Mouse (Mus musculus): Measurements from ENCODE around the gene Tada1. TPM values are rescaled to one million over a fixed set of nuclear protein-coding genes. Genes with fewer than 3 reads are reported as not detected.

Gene Tada1
- polyA plus RNA-seq, 1 experiment from 2014 or later = 30.6 TPM

- ATAC-seq (ENCODE audit: extremely low read depth, insufficient number of reproducible peaks, low FRiP score, low TSS enrichment) = no peak
- WGBS = 25% methylated on average over 14 of the region's 14 CpGs
- no peaks in the 10 kb centered on the region for H3K9me3 ChIP-seq
Measured at GRCm38 (mm10) chr1:166360157-166360855, 18.6 kb upstream of the Tada1 start.

GRCm38 (mm10) chr1:166360896-166361295, 18.0 kb upstream of the Tada1 start:
- no peaks in the 10 kb centered on the region for H3K36me3 ChIP-seq
- no peaks in the 10 kb centered on the region for H3K9me3 ChIP-seq
- 64% methylated on average over 5 of the region's 5 CpGs for WGBS
- H3K27me3 ChIP-seq (replicated peaks) = peaks cover 2% of the 10 kb centered on the region; the same call in 1 of the 2 replicates
- H3K9ac ChIP-seq = no peak overlapping the region
- ATAC-seq (ENCODE audit: extremely low read depth, insufficient number of reproducible peaks, low FRiP score, low TSS enrichment) = no peak
- no peaks in the 10 kb centered on the region for H3K4me1 ChIP-seq
- H3K4me2 ChIP-seq = no peak overlapping the region
- H3K4me3 ChIP-seq = no peak overlapping the region
- no peak overlapping the region for H3K27ac ChIP-seq (replicated peaks)

More at GRCm38 (mm10) chr1:166360157-166360855, 18.6 kb upstream of the Tada1 start:
- H3K4me2 ChIP-seq = no peak overlapping the region
- no peak overlapping the region for H3K4me3 ChIP-seq
- no peak overlapping the region for H3K27ac ChIP-seq (replicated peaks)
- no peak overlapping the region for H3K9ac ChIP-seq
- peaks cover 2% of the 10 kb centered on the region; the same call in 1 of the 2 replicates for H3K27me3 ChIP-seq (replicated peaks)
- H3K36me3 ChIP-seq = no peaks in the 10 kb centered on the region
- no peaks in the 10 kb centered on the region for H3K4me1 ChIP-seq

- Histone ChIP-seq H3K4me3 (no peak overlapping the region), H3K27me3 (replicated peaks) (peaks cover 2% of the 10 kb centered on the region; the same call in 1 of the 2 replicates), H3K9ac (no peak overlapping the region), H3K4me2 (no peak overlapping the region), H3K9me3 (no peaks in the 10 kb centered on the region), H3K36me3 (no peaks in the 10 kb centered on the region), H3K27ac (replicated peaks) (no peak overlapping the region), H3K4me1 (no peaks in the 10 kb centered on the region)
- ATAC-seq (ENCODE audit: extremely low read depth, insufficient number of reproducible peaks, low FRiP score, low TSS enrichment) = no peak
- WGBS = 61% methylated on average over 3 of the region's 3 CpGs
Measured at GRCm38 (mm10) chr1:166361842-166362241, 17.1 kb upstream of the Tada1 start.

GRCm38 (mm10) chr1:166362659-166363058, 16.2 kb upstream of the Tada1 start:
- H3K4me3 ChIP-seq = no peak overlapping the region

GRCm38 (mm10) chr1:166363122-166363521, 15.8 kb upstream of the Tada1 start:
- no peak for ATAC-seq (ENCODE audit: extremely low read depth, insufficient number of reproducible peaks, low FRiP score, low TSS enrichment)
- Histone ChIP-seq H3K27ac (replicated peaks) (no peak overlapping the region), H3K4me2 (no peak overlapping the region), H3K9ac (no peak overlapping the region), H3K9me3 (no peaks in the 10 kb centered on the region), H3K36me3 (no peaks in the 10 kb centered on the region), H3K4me1 (no peaks in the 10 kb centered on the region), H3K27me3 (replicated peaks) (peaks cover 2% of the 10 kb centered on the region; the same call in 1 of the 2 replicates), H3K4me3 (no peak overlapping the region)

More at GRCm38 (mm10) chr1:166362659-166363058, 16.2 kb upstream of the Tada1 start:
- Histone ChIP-seq H3K4me2 (no peak overlapping the region), H3K9ac (no peak overlapping the region), H3K4me1 (no peaks in the 10 kb centered on the region), H3K27ac (replicated peaks) (no peak overlapping the region), H3K9me3 (no peaks in the 10 kb centered on the region), H3K27me3 (replicated peaks) (peaks cover 2% of the 10 kb centered on the region; the same call in 1 of the 2 replicates), H3K36me3 (no peaks in the 10 kb centered on the region)
- WGBS = 77% methylated on average over 3 of the region's 3 CpGs
- ATAC-seq (ENCODE audit: extremely low read depth, insufficient number of reproducible peaks, low FRiP score, low TSS enrichment) = no peak

- H3K9me3 ChIP-seq = no peaks in the 10 kb centered on the region
- no peak overlapping the region for H3K9ac ChIP-seq
- H3K4me3 ChIP-seq = no peak overlapping the region
- peaks cover 3% of the 10 kb centered on the region; the same call in 1 of the 2 replicates for H3K36me3 ChIP-seq
- no peak overlapping the region for H3K27ac ChIP-seq (replicated peaks)
- H3K27me3 ChIP-seq (replicated peaks) = no peaks in the 10 kb centered on the region
- no peak for ATAC-seq (ENCODE audit: extremely low read depth, insufficient number of reproducible peaks, low FRiP score, low TSS enrichment)
- peaks cover 26% of the 10 kb centered on the region for H3K4me1 ChIP-seq
- WGBS = 83% methylated on average over 6 of the region's 6 CpGs
- no peak overlapping the region for H3K4me2 ChIP-seq
Measured at GRCm38 (mm10) chr1:166377171-166377570, 1.7 kb upstream of the Tada1 start.

GRCm38 (mm10) chr1:166378431-166379012, 375 bp upstream of the Tada1 start:
- Histone ChIP-seq H3K9ac (peak overlapping the region; percentile 83), H3K9me3 (no peaks in the 10 kb centered on the region), H3K4me2 (peak overlapping the region; percentile 80), H3K4me3 (peak overlapping the region; percentile 97), H3K4me1 (peaks cover 26% of the 10 kb centered on the region), H3K36me3 (peaks cover 16% of the 10 kb centered on the region), H3K27ac (replicated peaks) (peak overlapping the region; percentile 94), H3K27me3 (replicated peaks) (no peaks in the 10 kb centered on the region)
- no peak; the same call in 1 of the 2 replicates for ATAC-seq (ENCODE audit: extremely low read depth, insufficient number of reproducible peaks, low FRiP score, low TSS enrichment)
- WGBS = 5% methylated on average over 21 of the region's 21 CpGs

- peak overlapping the region; percentile 94 for H3K27ac ChIP-seq (replicated peaks)
- peak; percentile 8; the same call in 1 of the 2 replicates for ATAC-seq (ENCODE audit: extremely low read depth, insufficient number of reproducible peaks, low FRiP score, low TSS enrichment)
- WGBS = under 1% methylated on average over 36 of the region's 41 CpGs
Measured at GRCm38 (mm10) chr1:166379630-166380231, 834 bp downstream of the Tada1 start.

GRCm38 (mm10) chr1:166381336-166381735, 2.4 kb downstream of the Tada1 start:
- H3K27me3 ChIP-seq (replicated peaks) = no peaks in the 10 kb centered on the region
- peaks cover 44% of the 10 kb centered on the region for H3K36me3 ChIP-seq
- no peak overlapping the region for H3K27ac ChIP-seq (replicated peaks)
- WGBS = 72% methylated on average over 10 of the region's 10 CpGs
- H3K4me1 ChIP-seq = peaks cover 26% of the 10 kb centered on the region
- H3K4me3 ChIP-seq = no peak overlapping the region
- peak overlapping the region; percentile 99 for H3K9ac ChIP-seq
- H3K9me3 ChIP-seq = no peaks in the 10 kb centered on the region
- H3K4me2 ChIP-seq = peak overlapping the region; percentile 80
- no peak for ATAC-seq (ENCODE audit: extremely low read depth, insufficient number of reproducible peaks, low FRiP score, low TSS enrichment)

More at GRCm38 (mm10) chr1:166379630-166380231, 834 bp downstream of the Tada1 start:
- Histone ChIP-seq H3K27me3 (replicated peaks) (no peaks in the 10 kb centered on the region), H3K9me3 (no peaks in the 10 kb centered on the region), H3K4me2 (peak overlapping the region; percentile 80), H3K4me3 (peak overlapping the region; percentile 97), H3K4me1 (peaks cover 26% of the 10 kb centered on the region), H3K36me3 (peaks cover 28% of the 10 kb centered on the region), H3K9ac (peak overlapping the region; percentile 99)

- ATAC-seq (ENCODE audit: extremely low read depth, insufficient number of reproducible peaks, low FRiP score, low TSS enrichment) = no peak
- Histone ChIP-seq H3K9me3 (no peaks in the 10 kb centered on the region), H3K4me2 (peak overlapping the region; percentile 80), H3K27ac (replicated peaks) (no peak overlapping the region), H3K4me1 (peaks cover 26% of the 10 kb centered on the region), H3K9ac (peak overlapping the region; percentile 99; the same call in 1 of the 2 replicates), H3K4me3 (no peak overlapping the region), H3K27me3 (replicated peaks) (no peaks in the 10 kb centered on the region), H3K36me3 (peaks cover 49% of the 10 kb centered on the region)
- 73% methylated on average over 5 of the region's 5 CpGs for WGBS
Measured at GRCm38 (mm10) chr1:166381821-166382220, 2.9 kb downstream of the Tada1 start.

GRCm38 (mm10) chr1:166382626-166383025, 3.7 kb downstream of the Tada1 start:
- H3K36me3 ChIP-seq = peaks cover 57% of the 10 kb centered on the region

More at GRCm38 (mm10) chr1:166382626-166383025, 3.7 kb downstream of the Tada1 start:
- H3K4me2 ChIP-seq = no peak overlapping the region
- no peaks in the 10 kb centered on the region for H3K27me3 ChIP-seq (replicated peaks)
- H3K27ac ChIP-seq (replicated peaks) = no peak overlapping the region
- WGBS = 75% methylated on average over 4 of the region's 4 CpGs
- H3K9ac ChIP-seq = no peak overlapping the region
- no peak for ATAC-seq (ENCODE audit: extremely low read depth, insufficient number of reproducible peaks, low FRiP score, low TSS enrichment)
- peaks cover 26% of the 10 kb centered on the region for H3K4me1 ChIP-seq
- no peak overlapping the region for H3K4me3 ChIP-seq
- no peaks in the 10 kb centered on the region for H3K9me3 ChIP-seq

Data from heart, embryonic 13.5 days (tissue).